Mouse (Mus musculus) inflammation-experienced regulatory T-cells (primary cell): ENCODE data around the gene Fmod. TPM values are rescaled to one million over a fixed set of nuclear protein-coding genes. Genes with fewer than 3 reads are reported as not detected.

ENCODE experiments used
- polyA plus RNA-seq, 2 experiments: library from polyadenylated mRNA; unstranded; fragments of 100-300 nt; shearing (Covaris generic); gene quantifications; one replicate each; pipeline ENCODE4 v1.2.1; 2017

The Fmod gene
- polyA plus RNA-seq, result not detected

GRCm38 (mm10) chr1:134037172-134037571, at the start of gene Fmod:
Gene Fmod (plus strand): TSS chr1:134037254.

GRCm38 (mm10) chr1:134078802-134079476, 41.9 kb downstream of the Fmod start, which contains the start of gene Btg2:
Gene Btg2 (minus strand): TSS chr1:134079120.

Other genes with a start within 250 kb of the Fmod start
- gene Atp2b4, start 236.2 kb upstream of the Fmod start, polyA plus RNA-seq, result 10 to 100 TPM in 1 of 2 experiments, 1 to 10 TPM in 1; 8.7 to 14.1 TPM
- under 1 TPM in 1 of 2 experiments, not detected in 1; 0.58 TPM for gene Optc, start 129.3 kb upstream of the Fmod start, polyA plus RNA-seq
- under 1 TPM in 1 of 2 experiments, not detected in 1; 0.13 TPM for gene Prelp, start 115.8 kb upstream of the Fmod start, polyA plus RNA-seq
- gene Btg2, start 41.9 kb downstream of the Fmod start, polyA plus RNA-seq, result 10 to 100 TPM; 63.6 to 92.7 TPM
- under 1 TPM in 1 of 2 experiments, not detected in 1; 0.10 TPM for gene Chit1, start 74.0 kb downstream of the Fmod start, polyA plus RNA-seq
- 1 to 10 TPM in 1 of 2 experiments, under 1 TPM in 1; 0.60 to 2.5 TPM for gene Chil1, start 144.9 kb downstream of the Fmod start, polyA plus RNA-seq
- not detected for gene Mybph, start 156.2 kb downstream of the Fmod start, polyA plus RNA-seq
- 1 to 10 TPM in 1 of 2 experiments, under 1 TPM in 1; 0.37 to 1.0 TPM for gene Adora1, start 198.2 kb downstream of the Fmod start, polyA plus RNA-seq